Mouse (Mus musculus) layer of hippocampus, adult 6 months (tissue): ENCODE data around the gene Vmn2r86. TPM values are rescaled to one million over a fixed set of nuclear protein-coding genes. Genes with fewer than 3 reads are reported as not detected.

Experiments
- long read RNA-seq, 2 experiments: library from polyadenylated mRNA; unstranded; transcript quantifications; one replicate each; pipeline ENCODE4 v2.0.0; 2019 to 2020
- polyA plus RNA-seq: library from polyadenylated mRNA; unstranded; fragments of <200 nt; fragmentation: Nextera tagmentation; gene quantifications from 2 replicates; pipeline ENCODE4 v1.2.3, GENCODE M21; 2021

Vmn2r86 gene
- polyA plus RNA-seq, result 0.03 TPM in 1 of 2 replicates, not detected in the other
- long read RNA-seq, experiment 1, partial matches to known transcripts, result 0 of 1 reads
- long read RNA-seq, experiment 1, other reads (novel, unspliced or antisense), result 1 of 1 reads
- long read RNA-seq, experiment 2, partial matches to known transcripts, result 0 of 1 reads
- long read RNA-seq, experiment 2, other reads (novel, unspliced or antisense), result 1 of 1 reads

DNA sequence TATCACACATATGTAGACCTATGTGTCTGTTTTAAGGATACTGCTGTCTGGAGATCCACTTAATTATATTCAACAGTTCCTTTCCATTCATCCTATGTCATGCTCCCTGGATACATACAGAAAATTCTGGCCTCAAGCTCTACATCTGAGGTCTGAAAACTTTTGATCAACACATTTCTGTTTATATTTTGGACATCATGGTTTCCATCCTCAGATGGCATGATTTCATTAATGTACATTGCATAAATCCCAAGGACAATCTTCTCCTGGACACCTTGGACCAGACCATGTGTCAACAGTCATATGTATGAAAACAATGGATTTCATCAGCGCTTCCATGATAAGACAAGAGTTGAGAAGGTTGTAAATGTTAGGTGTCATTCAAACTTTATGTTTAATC, at the start of gene Vmn2r86:
Vmn2r86 (minus strand) TSS at position 101 of the 400 bp plus-strand sequence.

DNA sequence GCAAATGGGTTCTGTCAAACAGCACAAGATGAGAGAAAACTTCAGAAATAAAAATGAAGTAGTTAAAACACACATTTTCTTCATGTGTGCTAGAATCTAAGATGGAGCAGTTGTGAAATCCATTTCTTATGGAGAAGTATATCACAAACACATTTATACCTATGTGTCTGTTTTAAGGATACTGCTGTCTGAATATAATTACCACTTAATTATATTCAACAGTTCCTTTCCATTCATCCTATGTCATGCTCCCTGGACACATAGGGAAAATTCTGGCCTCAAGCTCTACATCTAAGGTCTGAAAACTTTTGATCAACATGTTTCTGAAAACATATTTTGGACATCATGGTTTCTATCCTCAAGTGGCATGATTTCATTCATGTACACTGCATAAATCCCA, 41.4 kb upstream of the Vmn2r86 start, which contains the start of gene Vmn2r87:
Vmn2r87 (minus strand) TSS at position 101 of the 400 bp plus-strand sequence.

GRCm38 (mm10) chr10:130429603-130430002, 26.2 kb downstream of the Vmn2r86 start, which contains the start of gene Vmn2r85:
Gene Vmn2r85, minus strand, starts transcription at chr10:130429703.

DNA sequence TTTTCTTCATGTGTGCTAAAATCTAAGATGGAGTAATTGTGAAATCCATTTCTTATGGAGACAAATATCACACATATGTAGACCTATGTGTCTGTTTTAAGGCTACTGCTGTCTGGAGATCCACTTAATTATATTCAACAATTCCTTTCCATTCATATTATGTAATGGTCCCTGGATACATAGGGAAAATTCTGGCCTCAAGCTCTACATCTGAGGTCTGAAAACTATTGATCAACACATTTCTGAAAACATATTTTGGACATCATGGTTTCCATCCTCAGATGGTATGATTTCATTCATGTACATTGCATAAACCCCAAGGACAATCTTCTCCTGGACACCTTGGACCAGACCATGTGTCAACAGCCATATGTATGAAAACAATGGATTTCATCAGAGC, 61.6 kb downstream of the Vmn2r86 start, which contains the start of gene Vmn2r84:
Vmn2r84 (minus strand) TSS at position 101 of the 400 bp plus-strand sequence.

Other genes starting within 250 kb of the Vmn2r86 start
- gene Olfr827, start 241.6 kb downstream of the Vmn2r86 start, polyA plus RNA-seq, result not detected in 2 replicates
- 0.06 and 0.09 TPM in 2 replicates for gene Neurod4, start 175.8 kb downstream of the Vmn2r86 start, polyA plus RNA-seq
- gene Tespa1, start 133.2 kb downstream of the Vmn2r86 start, polyA plus RNA-seq, result 0.09 TPM in 1 of 2 replicates, not detected in the other
- 0.01 TPM in 1 of 2 replicates, not detected in the other for gene Vmn2r84, start 61.7 kb downstream of the Vmn2r86 start, polyA plus RNA-seq
- 0.05 TPM in 1 of 2 replicates, not detected in the other for gene Vmn2r85, start 26.3 kb downstream of the Vmn2r86 start, polyA plus RNA-seq
- 0.11 and 0.14 TPM in 2 replicates for gene Vmn2r87, start 41.3 kb upstream of the Vmn2r86 start, polyA plus RNA-seq